Mouse (Mus musculus): ENCODE measurements around the gene Nek8. TPM values are rescaled to one million over a fixed set of nuclear protein-coding genes. Genes with fewer than 3 reads are reported as not detected.

Nek8 gene
- 22.2 and 22.3 TPM in 2 replicates for polyA plus RNA-seq (2012; rRNA removed)

GRCm38 (mm10) chr11:78176402-78176862 is at the start of gene Nek8, which contains the start of gene Tlcd1:
Nek8 (minus strand) TSS chr11:78176675.
Tlcd1 (plus strand) TSS chr11:78176711.
- Histone ChIP-seq H3K36me3 (ENCODE audit: control insufficient read depth, insufficient read depth, low read length) (peaks cover 1% of the 10 kb centered on the region), H3K27ac (ENCODE audit: control insufficient read depth, insufficient read depth, low read depth, low read length) (peak within 1 kb of the TSS; percentile 88), H3K4me3 (ENCODE audit: control insufficient read depth, low read depth, low read length) (peak within 1 kb of the TSS; percentile 88), H3K27me3 (ENCODE audit: control insufficient read depth, insufficient read depth, low read length) (no peaks in the 10 kb centered on the region), H3K4me1 (ENCODE audit: control insufficient read depth, insufficient read depth, low read length) (peaks cover 21% of the 10 kb centered on the region)
- no peak for TF ChIP-seq POLR2A (IDR thresholded peaks at IDR 0.05; ENCODE audit: control insufficient read depth, low read depth, low read length)
- TF ChIP-seq CTCF (IDR thresholded peaks at IDR 0.05; ENCODE audit: control insufficient read depth, insufficient read depth, insufficient replicate concordance, low read depth, low read length) = no peak

GRCm38 (mm10) chr11:78223586-78223985 is 47.1 kb upstream of the Nek8 start:
- Histone ChIP-seq H3K36me3 (ENCODE audit: control insufficient read depth, insufficient read depth, low read length) (peaks cover 10% of the 10 kb centered on the region), H3K4me3 (ENCODE audit: control insufficient read depth, low read depth, low read length) (no peak overlapping the region), H3K27ac (ENCODE audit: control insufficient read depth, insufficient read depth, low read depth, low read length) (no peak overlapping the region), H3K4me1 (ENCODE audit: control insufficient read depth, insufficient read depth, low read length) (no peaks in the 10 kb centered on the region), H3K27me3 (ENCODE audit: control insufficient read depth, insufficient read depth, low read length) (no peaks in the 10 kb centered on the region)
- no peak for TF ChIP-seq CTCF (IDR thresholded peaks at IDR 0.05; ENCODE audit: control insufficient read depth, insufficient read depth, insufficient replicate concordance, low read depth, low read length)
- no peak for TF ChIP-seq POLR2A (IDR thresholded peaks at IDR 0.05; ENCODE audit: control insufficient read depth, low read depth, low read length)

GRCm38 (mm10) chr11:78215709-78216317 is 39.3 kb upstream of the Nek8 start:
- Histone ChIP-seq H3K4me1 (ENCODE audit: control insufficient read depth, insufficient read depth, low read length) (no peaks in the 10 kb centered on the region), H3K4me3 (ENCODE audit: control insufficient read depth, low read depth, low read length) (no peak overlapping the region), H3K27ac (ENCODE audit: control insufficient read depth, insufficient read depth, low read depth, low read length) (no peak overlapping the region), H3K27me3 (ENCODE audit: control insufficient read depth, insufficient read depth, low read length) (no peaks in the 10 kb centered on the region), H3K36me3 (ENCODE audit: control insufficient read depth, insufficient read depth, low read length) (peaks cover 12% of the 10 kb centered on the region)
- TF ChIP-seq POLR2A (IDR thresholded peaks at IDR 0.05; ENCODE audit: control insufficient read depth, low read depth, low read length) (no peak), CTCF (IDR thresholded peaks at IDR 0.05; ENCODE audit: control insufficient read depth, insufficient read depth, insufficient replicate concordance, low read depth, low read length) (no peak)

DNA sequence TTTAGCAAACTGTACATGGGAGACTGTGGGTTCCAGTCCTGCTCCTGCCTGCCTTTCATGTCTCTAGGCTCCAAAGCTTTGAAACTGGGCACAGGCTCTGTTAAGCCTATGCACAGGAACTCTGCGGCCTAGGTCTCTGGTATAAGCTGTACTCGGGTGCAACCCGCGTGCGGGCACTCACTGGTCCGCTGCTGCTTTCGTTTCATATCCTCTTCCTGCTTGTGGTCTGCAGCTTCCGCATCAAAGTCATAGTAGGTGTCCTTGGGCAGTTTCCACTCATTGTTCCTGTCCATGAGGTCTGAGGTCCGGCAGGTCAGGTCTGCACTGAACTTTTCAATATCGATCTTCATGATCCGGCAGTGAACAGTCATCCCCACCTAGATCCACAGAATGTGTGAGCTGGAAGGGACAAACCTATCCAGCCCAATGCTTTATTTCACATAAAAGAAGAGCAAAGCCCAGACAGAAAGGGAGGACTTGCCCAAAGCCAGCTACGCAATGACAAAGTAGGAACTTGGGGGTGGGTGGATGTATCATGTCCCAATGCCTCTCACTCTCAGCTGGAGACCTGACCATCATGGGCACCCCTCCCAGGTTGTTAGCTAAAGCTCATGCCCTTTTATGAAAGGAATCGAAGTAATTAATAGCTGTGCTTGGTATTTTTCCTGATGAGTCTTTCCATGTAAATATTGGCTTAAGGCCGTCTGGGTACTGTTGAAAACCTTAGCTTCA is 36.8 kb upstream of the Nek8 start:
- Histone ChIP-seq H3K4me3 (ENCODE audit: control insufficient read depth, low read depth, low read length) (no peak overlapping the region), H3K36me3 (ENCODE audit: control insufficient read depth, insufficient read depth, low read length) (peaks cover 9% of the 10 kb centered on the region)

DNA sequence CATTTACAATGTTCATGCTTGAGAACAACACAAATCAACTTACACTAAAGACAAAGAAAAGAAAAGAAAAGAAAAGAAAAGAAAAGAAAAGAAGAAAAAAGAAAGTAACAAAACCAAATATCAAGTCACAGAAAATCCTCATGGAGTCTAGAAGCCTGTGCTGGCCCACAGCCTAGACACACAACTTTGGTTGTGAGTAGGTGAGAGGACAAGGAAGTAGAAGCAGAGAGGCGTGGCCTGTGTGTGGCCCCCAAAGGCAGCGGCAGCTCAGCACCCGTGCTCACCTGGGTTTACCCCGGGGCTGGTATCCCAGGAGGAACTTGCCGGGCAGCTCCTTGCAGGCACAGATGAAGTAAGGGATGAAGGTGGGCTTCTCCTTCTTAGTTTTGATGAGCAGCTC is 35.0 kb upstream of the Nek8 start:
- Histone ChIP-seq H3K36me3 (ENCODE audit: control insufficient read depth, insufficient read depth, low read length) (peaks cover 13% of the 10 kb centered on the region), H3K4me1 (ENCODE audit: control insufficient read depth, insufficient read depth, low read length) (no peaks in the 10 kb centered on the region), H3K27ac (ENCODE audit: control insufficient read depth, insufficient read depth, low read depth, low read length) (no peak overlapping the region), H3K4me3 (ENCODE audit: control insufficient read depth, low read depth, low read length) (no peak overlapping the region), H3K27me3 (ENCODE audit: control insufficient read depth, insufficient read depth, low read length) (no peaks in the 10 kb centered on the region)
- TF ChIP-seq POLR2A (IDR thresholded peaks at IDR 0.05; ENCODE audit: control insufficient read depth, low read depth, low read length) = no peak
- TF ChIP-seq CTCF (IDR thresholded peaks at IDR 0.05; ENCODE audit: control insufficient read depth, insufficient read depth, insufficient replicate concordance, low read depth, low read length) = no peak

More for the DNA sequence above, 36.8 kb upstream of the Nek8 start:
- no peaks in the 10 kb centered on the region for H3K27me3 ChIP-seq (ENCODE audit: control insufficient read depth, insufficient read depth, low read length)
- H3K27ac ChIP-seq (ENCODE audit: control insufficient read depth, insufficient read depth, low read depth, low read length) = 0 out of 2 replicates have a peak overlapping the region, but pooled peaks have one; percentile 11
- TF ChIP-seq POLR2A (IDR thresholded peaks at IDR 0.05; ENCODE audit: control insufficient read depth, low read depth, low read length) (no peak), CTCF (IDR thresholded peaks at IDR 0.05; ENCODE audit: control insufficient read depth, insufficient read depth, insufficient replicate concordance, low read depth, low read length) (no peak)
- no peaks in the 10 kb centered on the region for H3K4me1 ChIP-seq (ENCODE audit: control insufficient read depth, insufficient read depth, low read length)

DNA sequence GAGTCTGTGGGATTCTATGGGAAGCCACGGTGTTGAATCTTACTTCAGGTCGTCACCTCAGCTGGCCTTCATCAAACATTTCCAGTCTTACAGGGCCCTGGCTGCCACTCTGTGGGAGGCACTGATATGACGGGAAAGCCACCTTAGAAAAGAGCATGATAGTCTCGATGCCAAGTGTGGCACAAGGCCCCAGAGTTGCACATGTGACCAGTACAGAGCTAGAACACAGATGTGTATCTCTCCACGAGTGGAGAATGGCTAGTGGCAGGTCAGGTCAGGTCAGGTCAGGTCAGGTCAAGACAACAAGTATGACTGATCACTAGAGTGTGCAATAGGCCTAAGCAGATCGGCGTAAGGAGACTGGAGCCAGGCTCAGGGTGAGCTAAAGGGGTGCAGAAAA is 34.1 kb upstream of the Nek8 start:
- peak overlapping the region; percentile 13 for H3K4me3 ChIP-seq (ENCODE audit: control insufficient read depth, low read depth, low read length)
- no peak for TF ChIP-seq CTCF (IDR thresholded peaks at IDR 0.05; ENCODE audit: control insufficient read depth, insufficient read depth, insufficient replicate concordance, low read depth, low read length)
- no peak for TF ChIP-seq POLR2A (IDR thresholded peaks at IDR 0.05; ENCODE audit: control insufficient read depth, low read depth, low read length)
- peaks cover 12% of the 10 kb centered on the region for H3K36me3 ChIP-seq (ENCODE audit: control insufficient read depth, insufficient read depth, low read length)
- H3K27ac ChIP-seq (ENCODE audit: control insufficient read depth, insufficient read depth, low read depth, low read length) = peak overlapping the region; percentile 27
- H3K27me3 ChIP-seq (ENCODE audit: control insufficient read depth, insufficient read depth, low read length) = no peaks in the 10 kb centered on the region
- no peaks in the 10 kb centered on the region for H3K4me1 ChIP-seq (ENCODE audit: control insufficient read depth, insufficient read depth, low read length)

DNA sequence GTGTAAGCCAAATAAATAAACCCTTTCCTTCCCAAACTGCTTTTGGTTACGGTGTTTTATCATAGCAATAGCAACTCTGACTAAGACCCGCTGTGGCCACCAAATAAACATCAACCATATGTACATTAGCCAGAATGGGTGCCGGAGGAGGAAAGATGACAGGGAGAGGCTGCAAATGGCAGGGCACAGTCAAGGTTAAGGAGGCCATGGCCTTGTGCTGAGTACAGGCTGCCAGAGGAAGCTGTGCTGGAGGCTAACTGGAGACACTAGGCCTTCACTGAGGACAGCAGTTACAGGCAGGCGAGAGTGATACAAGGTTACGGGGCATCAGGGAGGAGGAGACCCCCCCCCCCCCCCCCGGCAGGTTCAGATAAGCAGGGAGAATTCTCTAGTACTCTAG is 33.4 kb upstream of the Nek8 start:
- no peak overlapping the region for H3K4me3 ChIP-seq (ENCODE audit: control insufficient read depth, low read depth, low read length)
- no peak for TF ChIP-seq POLR2A (IDR thresholded peaks at IDR 0.05; ENCODE audit: control insufficient read depth, low read depth, low read length)
- TF ChIP-seq CTCF (IDR thresholded peaks at IDR 0.05; ENCODE audit: control insufficient read depth, insufficient read depth, insufficient replicate concordance, low read depth, low read length) = no peak
- H3K36me3 ChIP-seq (ENCODE audit: control insufficient read depth, insufficient read depth, low read length) = peaks cover 12% of the 10 kb centered on the region

More for the DNA sequence above, 33.4 kb upstream of the Nek8 start:
- H3K4me1 ChIP-seq (ENCODE audit: control insufficient read depth, insufficient read depth, low read length) = no peaks in the 10 kb centered on the region
- no peak overlapping the region for H3K27ac ChIP-seq (ENCODE audit: control insufficient read depth, insufficient read depth, low read depth, low read length)
- no peaks in the 10 kb centered on the region for H3K27me3 ChIP-seq (ENCODE audit: control insufficient read depth, insufficient read depth, low read length)

All from testis, adult 2 months (tissue).